Mouse (Mus musculus) MEL (cell line): ENCODE measurements around the gene Gfra1.

Experiments
- GABPA ChIP-seq: IDR thresholded peaks from 2 replicates; pipeline ENCODE4 v1.6.1; 2012; ENCODE audit warnings: low read depth, mild to moderate bottlenecking, inconsistent platforms, low read length, improper control_type of control experiment, moderate library complexity
- ZNF384 ChIP-seq: IDR thresholded peaks from 2 replicates; pipeline ENCODE4 v1.6.1; 2012; ENCODE audit warnings: low read depth, mild to moderate bottlenecking, inconsistent platforms, low read length, improper control_type of control experiment

DNA sequence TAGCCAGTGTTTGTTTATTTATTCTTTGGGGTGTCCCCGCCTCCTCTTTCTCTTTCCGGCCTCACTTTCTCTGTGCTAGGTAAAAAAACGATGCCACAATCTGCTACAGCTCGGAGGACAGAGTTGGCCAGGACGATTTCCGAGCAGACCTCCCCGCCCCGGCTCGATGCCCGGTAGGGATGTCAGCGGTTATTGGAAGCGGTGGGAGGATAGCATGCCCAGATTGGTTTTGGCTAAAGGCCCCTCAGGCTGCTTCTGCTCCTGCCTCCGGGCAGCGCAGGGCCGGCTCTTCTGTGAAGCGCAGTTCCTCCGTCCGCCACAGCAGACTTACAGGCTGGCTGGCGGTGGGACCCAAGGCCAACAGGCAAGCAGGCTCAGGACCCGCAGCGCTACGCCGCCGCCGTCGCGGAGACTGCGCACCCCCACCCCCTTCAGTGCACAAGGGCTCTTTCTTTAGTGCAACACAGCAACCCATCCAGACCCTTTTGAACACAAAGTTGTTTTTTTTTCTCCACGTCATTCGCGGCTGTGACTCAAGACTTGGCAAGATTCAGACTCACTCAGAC is at the start of gene Gfra1:
- TF ChIP-seq ZNF384 (no peak), GABPA (no peak)
